ENCODE assay signal across 15 mouse cellular contexts in genomic region chr1:127353408-127353807, GRCm38 (mm10).
DNase-seq lines count a peak whose midpoint lies in the region; ATAC-seq and TF ChIP-seq lines count a peak whose summit lies in the region.
"Had no signal": no experiment of that assay in that cellular context is flagged by ENCODE, and none has a peak within 500 bp of the region (broad histone marks: within the 10 kb centered on the region; RNA-seq: fewer than 3 reads in every experiment).

No protein-coding gene starts in this region.

- H3K4me2 ChIP-seq in forebrain, embryonic 13.5 days, result no peak overlapping the region
- no peak overlapping the region for H3K4me2 ChIP-seq in forebrain, embryonic 12.5 days
- no peak overlapping the region for H3K4me2 ChIP-seq in stomach, postnatal 0 days (replicated peaks; ENCODE audit: low read depth)
- H3K4me2 ChIP-seq: intestine, embryonic 15.5 days; limb, embryonic 12.5 days had no signal

- WGBS in forebrain, embryonic 13.5 days, result 54% methylated on average over 9 of the region's 9 CpGs
- 62% methylated on average over 9 of the region's 9 CpGs for WGBS in forebrain, embryonic 12.5 days
- WGBS in stomach, postnatal 0 days, result 44% methylated on average over 9 of the region's 9 CpGs

- H3K27ac ChIP-seq in forebrain, embryonic 13.5 days, result no peak overlapping the region
- H3K27ac ChIP-seq in forebrain, embryonic 12.5 days, result no peak overlapping the region
- no peak overlapping the region for H3K27ac ChIP-seq in stomach, postnatal 0 days (replicated peaks)
- H3K27ac ChIP-seq: intestine, embryonic 15.5 days; limb, embryonic 12.5 days had no signal

- no peaks in the 10 kb centered on the region for H3K36me3 ChIP-seq in forebrain, embryonic 13.5 days (ENCODE audit: poor library complexity, severe bottlenecking)
- no peaks in the 10 kb centered on the region for H3K36me3 ChIP-seq in forebrain, embryonic 12.5 days (replicated peaks)
- H3K36me3 ChIP-seq in stomach, postnatal 0 days (ENCODE audit: control insufficient read depth, insufficient read depth, low read length), result no peaks in the 10 kb centered on the region
- H3K36me3 ChIP-seq: intestine, embryonic 15.5 days; limb, embryonic 12.5 days had no signal

- TF ChIP-seq CTCF in stomach, postnatal 0 days (IDR thresholded peaks at IDR 0.05; ENCODE audit: low read depth), result no peak

- H3K27me3 ChIP-seq in forebrain, embryonic 13.5 days, result no peaks in the 10 kb centered on the region
- no peaks in the 10 kb centered on the region for H3K27me3 ChIP-seq in forebrain, embryonic 12.5 days
- no peaks in the 10 kb centered on the region for H3K27me3 ChIP-seq in stomach, postnatal 0 days (ENCODE audit: control insufficient read depth, insufficient read depth, low read length)
- H3K27me3 ChIP-seq: intestine, embryonic 15.5 days; limb, embryonic 12.5 days had no signal

- no peak for TF ChIP-seq EP300 in stomach, postnatal 0 days (optimal IDR thresholded peaks at IDR 0.05)

- no peak overlapping the region for H3K9ac ChIP-seq in forebrain, embryonic 13.5 days
- no peak overlapping the region for H3K9ac ChIP-seq in forebrain, embryonic 12.5 days
- H3K9ac ChIP-seq in stomach, postnatal 0 days (ENCODE audit: low read length), result no peak overlapping the region
- H3K9ac ChIP-seq: intestine, embryonic 15.5 days; limb, embryonic 12.5 days; liver, postnatal 0 days had no signal

- ATAC-seq in forebrain, embryonic 13.5 days, result 0 out of 2 replicates have a peak, but pooled peaks have one; percentile 30
- ATAC-seq in forebrain, embryonic 12.5 days (ENCODE audit: low FRiP score), result no peak
- ATAC-seq in stomach, postnatal 0 days (ENCODE audit: low FRiP score, low TSS enrichment), result peak; percentile 46; the same call in 1 of the 2 replicates
- ATAC-seq: intestine, embryonic 15.5 days; liver, postnatal 0 days had no signal

- H3K9me3 ChIP-seq in forebrain, embryonic 13.5 days (replicated peaks), result no peaks in the 10 kb centered on the region
- no peaks in the 10 kb centered on the region for H3K9me3 ChIP-seq in forebrain, embryonic 12.5 days
- no peaks in the 10 kb centered on the region for H3K9me3 ChIP-seq in stomach, postnatal 0 days (ENCODE audit: control insufficient read depth, low read length)
- H3K9me3 ChIP-seq: intestine, embryonic 15.5 days; limb, embryonic 12.5 days had no signal

- H3K4me3 ChIP-seq in forebrain, embryonic 13.5 days, result no peak overlapping the region
- no peak overlapping the region for H3K4me3 ChIP-seq in forebrain, embryonic 12.5 days (replicated peaks)
- H3K4me3 ChIP-seq in stomach, postnatal 0 days (ENCODE audit: low read depth, low read length), result no peak overlapping the region
- H3K4me3 ChIP-seq: intestine, embryonic 15.5 days; limb, embryonic 12.5 days had no signal

- H3K4me1 ChIP-seq in forebrain, embryonic 13.5 days, result peaks cover 15% of the 10 kb centered on the region; the same call in 1 of the 2 replicates
- no peaks in the 10 kb centered on the region for H3K4me1 ChIP-seq in forebrain, embryonic 12.5 days
- peaks cover 3% of the 10 kb centered on the region; the same call in 1 of the 2 replicates for H3K4me1 ChIP-seq in stomach, postnatal 0 days (replicated peaks; ENCODE audit: control insufficient read depth, insufficient read depth)

- peak; percentile 16 to 17 for DNase-seq in kidney, postnatal 4 days
- no peak for DNase-seq in kidney, adult 11 months
- peak; percentile 20 for DNase-seq in thymus, postnatal 0 days (ENCODE audit: low spot score)
- no peak for DNase-seq in thymus, postnatal 4 days
- peak; percentile 55 for DNase-seq in stomach, postnatal 0 days (ENCODE audit: low spot score)
- no peak for DNase-seq in embryo, embryonic 9.5 days (ENCODE audit: extremely low spot score)
- DNase-seq: cerebellum, adult 8-10 months; kidney, postnatal 14 days; liver, postnatal 0 days; right cerebral cortex, postnatal 4 days; thymus, postnatal 14 days had no signal

Comparison
In these comparisons a context has a peak if more than half of its experiments do, and no peak if none do; other contexts are left out.
1. DNase-seq: peak in kidney, postnatal 4 days (2 of 2), thymus, postnatal 0 days (single experiment) and stomach, postnatal 0 days (single experiment); none in kidney, adult 11 months (single experiment), thymus, postnatal 4 days (single experiment) and embryo, embryonic 9.5 days (single experiment).